Mouse (Mus musculus): ENCODE data around the gene Acy3. TPM values are rescaled to one million over a fixed set of nuclear protein-coding genes. Genes with fewer than 3 reads are reported as not detected.
"Not testable (repeated sequence)": the region's sequence is repeated elsewhere in the genome, so short reads cannot be mapped to it uniquely, and the experiment has no call there.

The Acy3 gene
- polyA plus RNA-seq, 1 experiment from 2014 or later: 12.4 TPM

GRCm38 (mm10) chr19:3964030-3964429 is 22.3 kb upstream of the Acy3 start:
- peak; percentile 16; the same call in 1 of the 2 replicates for ATAC-seq (ENCODE audit: low read depth)
- no peak overlapping the region for H3K4me3 ChIP-seq (ENCODE audit: low read depth, low read length)
- whole genome bisulfite sequencing (ENCODE audit: insufficient replicate concordance): 57% methylated on average over 4 of the region's 4 CpGs
- no peak overlapping the region for H3K4me2 ChIP-seq (ENCODE audit: low read depth, low read length)
- no peak overlapping the region for H3K27ac ChIP-seq (ENCODE audit: low read length)
- no peaks in the 10 kb centered on the region for H3K36me3 ChIP-seq (ENCODE audit: control insufficient read depth, insufficient read depth)
- no peaks in the 10 kb centered on the region for H3K9me3 ChIP-seq (replicated peaks; ENCODE audit: control insufficient read depth, low read length)
- H3K27me3 ChIP-seq (ENCODE audit: control insufficient read depth, insufficient read depth, low read depth, low read length): no peaks in the 10 kb centered on the region
- no peak overlapping the region for H3K9ac ChIP-seq (ENCODE audit: low read depth, low read length)
- no peaks in the 10 kb centered on the region; the same call in 1 of the 2 replicates for H3K4me1 ChIP-seq (ENCODE audit: control insufficient read depth, low read depth, low read length)

GRCm38 (mm10) chr19:3966330-3967075 is 19.9 kb upstream of the Acy3 start:
- Histone ChIP-seq H3K4me3 (ENCODE audit: low read depth, low read length) (no peak overlapping the region), H3K4me1 (ENCODE audit: control insufficient read depth, low read depth, low read length) (no peaks in the 10 kb centered on the region; the same call in 1 of the 2 replicates), H3K4me2 (ENCODE audit: low read depth, low read length) (no peak overlapping the region), H3K9ac (ENCODE audit: low read depth, low read length) (no peak overlapping the region), H3K9me3 (replicated peaks; ENCODE audit: control insufficient read depth, low read length) (no peaks in the 10 kb centered on the region), H3K27me3 (ENCODE audit: control insufficient read depth, insufficient read depth, low read depth, low read length) (no peaks in the 10 kb centered on the region), H3K36me3 (ENCODE audit: control insufficient read depth, insufficient read depth) (no peaks in the 10 kb centered on the region), H3K27ac (ENCODE audit: low read length) (no peak overlapping the region)
- ATAC-seq (ENCODE audit: low read depth): no peak
- 58% methylated on average over 11 of the region's 11 CpGs for WGBS (ENCODE audit: insufficient replicate concordance)

GRCm38 (mm10) chr19:3967258-3967657 is 19.1 kb upstream of the Acy3 start:
- H3K4me1 ChIP-seq (ENCODE audit: control insufficient read depth, low read depth, low read length): peaks cover 4% of the 10 kb centered on the region; the same call in 1 of the 2 replicates
- no peak overlapping the region for H3K4me3 ChIP-seq (ENCODE audit: low read depth, low read length)
- H3K9me3 ChIP-seq (replicated peaks; ENCODE audit: control insufficient read depth, low read length): no peaks in the 10 kb centered on the region
- ATAC-seq (ENCODE audit: low read depth): no peak
- H3K36me3 ChIP-seq (ENCODE audit: control insufficient read depth, insufficient read depth): no peaks in the 10 kb centered on the region
- no peak overlapping the region for H3K9ac ChIP-seq (ENCODE audit: low read depth, low read length)
- H3K27ac ChIP-seq (ENCODE audit: low read length): no peak overlapping the region
- WGBS (ENCODE audit: insufficient replicate concordance): 31% methylated on average over 3 of the region's 3 CpGs
- no peak overlapping the region for H3K4me2 ChIP-seq (ENCODE audit: low read depth, low read length)
- H3K27me3 ChIP-seq (ENCODE audit: control insufficient read depth, insufficient read depth, low read depth, low read length): no peaks in the 10 kb centered on the region

GRCm38 (mm10) chr19:3972229-3972628 is 14.1 kb upstream of the Acy3 start, which contains the start of gene Aldh3b2:
Aldh3b2 (plus strand) TSS chr19:3972328.
- whole genome bisulfite sequencing (ENCODE audit: insufficient replicate concordance): 35% methylated on average over 9 of the region's 9 CpGs
- peaks cover 10% of the 10 kb centered on the region; the same call in 1 of the 2 replicates for H3K4me1 ChIP-seq (ENCODE audit: control insufficient read depth, low read depth, low read length)
- H3K27ac ChIP-seq (ENCODE audit: low read length): no peak within 1 kb of the TSS
- H3K9ac ChIP-seq (ENCODE audit: low read depth, low read length): no peak within 1 kb of the TSS
- no peaks in the 10 kb centered on the region for H3K9me3 ChIP-seq (replicated peaks; ENCODE audit: control insufficient read depth, low read length)
- no peaks in the 10 kb centered on the region for H3K27me3 ChIP-seq (ENCODE audit: control insufficient read depth, insufficient read depth, low read depth, low read length)
- ATAC-seq (ENCODE audit: low read depth): peak; percentile 68
- H3K4me3 ChIP-seq (ENCODE audit: low read depth, low read length): no peak within 1 kb of the TSS
- no peaks in the 10 kb centered on the region for H3K36me3 ChIP-seq (ENCODE audit: control insufficient read depth, insufficient read depth)
- no peak within 1 kb of the TSS for H3K4me2 ChIP-seq (ENCODE audit: low read depth, low read length)

- not testable (repeated sequence) for ATAC-seq (ENCODE audit: low read depth); H3K4me1 ChIP-seq (ENCODE audit: control insufficient read depth, low read depth, low read length); H3K27me3 ChIP-seq (ENCODE audit: control insufficient read depth, insufficient read depth, low read depth, low read length); H3K27ac ChIP-seq (ENCODE audit: low read length); H3K9me3 ChIP-seq (replicated peaks; ENCODE audit: control insufficient read depth, low read length); H3K36me3 ChIP-seq (ENCODE audit: control insufficient read depth, insufficient read depth); H3K9ac ChIP-seq (ENCODE audit: low read depth, low read length); H3K4me2 ChIP-seq (ENCODE audit: low read depth, low read length); H3K4me3 ChIP-seq (ENCODE audit: low read depth, low read length)
- 72% methylated on average over 6 of the region's 6 CpGs for WGBS (ENCODE audit: insufficient replicate concordance)
Measured at GRCm38 (mm10) chr19:3974608-3975007, 11.8 kb upstream of the Acy3 start.

GRCm38 (mm10) chr19:3975866-3976265 is 10.5 kb upstream of the Acy3 start:
- 56% methylated on average over 2 of the region's 2 CpGs for WGBS (ENCODE audit: insufficient replicate concordance)
- Histone ChIP-seq H3K9me3 (replicated peaks; ENCODE audit: control insufficient read depth, low read length) (no peaks in the 10 kb centered on the region), H3K27ac (ENCODE audit: low read length) (no peak overlapping the region), H3K27me3 (ENCODE audit: control insufficient read depth, insufficient read depth, low read depth, low read length) (no peaks in the 10 kb centered on the region), H3K4me1 (ENCODE audit: control insufficient read depth, low read depth, low read length) (peaks cover 10% of the 10 kb centered on the region; the same call in 1 of the 2 replicates), H3K9ac (ENCODE audit: low read depth, low read length) (no peak overlapping the region), H3K36me3 (ENCODE audit: control insufficient read depth, insufficient read depth) (no peaks in the 10 kb centered on the region), H3K4me2 (ENCODE audit: low read depth, low read length) (no peak overlapping the region), H3K4me3 (ENCODE audit: low read depth, low read length) (no peak overlapping the region)
- no peak for ATAC-seq (ENCODE audit: low read depth)

- H3K36me3 ChIP-seq (ENCODE audit: control insufficient read depth, insufficient read depth): no peaks in the 10 kb centered on the region
- no peak overlapping the region for H3K9ac ChIP-seq (ENCODE audit: low read depth, low read length)
- no peak overlapping the region for H3K4me3 ChIP-seq (ENCODE audit: low read depth, low read length)
- H3K27me3 ChIP-seq (ENCODE audit: control insufficient read depth, insufficient read depth, low read depth, low read length): no peaks in the 10 kb centered on the region
- H3K27ac ChIP-seq (ENCODE audit: low read length): no peak overlapping the region
- no peak overlapping the region for H3K4me2 ChIP-seq (ENCODE audit: low read depth, low read length)
- H3K9me3 ChIP-seq (replicated peaks; ENCODE audit: control insufficient read depth, low read length): no peaks in the 10 kb centered on the region
- 14% methylated on average over 4 of the region's 4 CpGs for WGBS (ENCODE audit: insufficient replicate concordance)
- H3K4me1 ChIP-seq (ENCODE audit: control insufficient read depth, low read depth, low read length): peaks cover 5% of the 10 kb centered on the region
- ATAC-seq (ENCODE audit: low read depth): peak; percentile 40; the same call in 1 of the 2 replicates
Measured at GRCm38 (mm10) chr19:3980309-3980708, 6.1 kb upstream of the Acy3 start.

GRCm38 (mm10) chr19:3980917-3981316 is 5.5 kb upstream of the Acy3 start:
- Histone ChIP-seq H3K4me2 (ENCODE audit: low read depth, low read length) (no peak overlapping the region), H3K27ac (ENCODE audit: low read length) (no peak overlapping the region), H3K4me1 (ENCODE audit: control insufficient read depth, low read depth, low read length) (peaks cover 11% of the 10 kb centered on the region), H3K27me3 (ENCODE audit: control insufficient read depth, insufficient read depth, low read depth, low read length) (no peaks in the 10 kb centered on the region), H3K36me3 (ENCODE audit: control insufficient read depth, insufficient read depth) (no peaks in the 10 kb centered on the region), H3K9me3 (replicated peaks; ENCODE audit: control insufficient read depth, low read length) (no peaks in the 10 kb centered on the region), H3K4me3 (ENCODE audit: low read depth, low read length) (no peak overlapping the region), H3K9ac (ENCODE audit: low read depth, low read length) (no peak overlapping the region)
- WGBS (ENCODE audit: insufficient replicate concordance): 68% methylated on average over 9 of the region's 9 CpGs
- no peak for ATAC-seq (ENCODE audit: low read depth)

GRCm38 (mm10) chr19:3983527-3984200 is 2.7 kb upstream of the Acy3 start:
- Histone ChIP-seq H3K9me3 (replicated peaks; ENCODE audit: control insufficient read depth, low read length) (no peaks in the 10 kb centered on the region), H3K4me1 (ENCODE audit: control insufficient read depth, low read depth, low read length) (peaks cover 25% of the 10 kb centered on the region), H3K27me3 (ENCODE audit: control insufficient read depth, insufficient read depth, low read depth, low read length) (no peaks in the 10 kb centered on the region), H3K27ac (ENCODE audit: low read length) (no peak overlapping the region), H3K36me3 (ENCODE audit: control insufficient read depth, insufficient read depth) (no peaks in the 10 kb centered on the region), H3K9ac (ENCODE audit: low read depth, low read length) (no peak overlapping the region), H3K4me3 (ENCODE audit: low read depth, low read length) (no peak overlapping the region), H3K4me2 (ENCODE audit: low read depth, low read length) (no peak overlapping the region)
- no peak for ATAC-seq (ENCODE audit: low read depth)
- 61% methylated on average over 9 of the region's 9 CpGs for WGBS (ENCODE audit: insufficient replicate concordance)

Measured in liver, embryonic 16.5 days (tissue).